Mouse (Mus musculus) lung, embryonic 16.5 days (tissue): ENCODE results near the gene Isy1. TPM values are rescaled to one million over a fixed set of nuclear protein-coding genes. Genes with fewer than 3 reads are reported as not detected.
A peak's percentile ranks its signal among the peaks of the same experiment; 100 is the strongest.

Experiments
- ATAC-seq: fragments of 200-750 bp; cut with Nextera tagmentation; 2 replicates; pipeline ENCODE4 v1.8.0; 2017; ENCODE audit warnings: low read depth, mild to moderate bottlenecking, moderate library complexity
- H3K27ac ChIP-seq: fragments of 300-500 bp; sonication (generic); 2 replicates; pipeline ENCODE4 v1.5.1; 2014; ENCODE audit warnings: mild to moderate bottlenecking, control low read depth, low read length
- H3K27me3 ChIP-seq: fragments of 300-500 bp; sonication (generic); 2 replicates; pipeline ENCODE4 v1.6.1; 2014; ENCODE audit warnings: low read depth, low read length, mixed read lengths; ENCODE audit not compliant: control insufficient read depth, insufficient read depth
- H3K36me3 ChIP-seq: fragments of 300-500 bp; sonication (generic); 2 replicates; pipeline ENCODE4 v1.6.1; 2014; ENCODE audit warnings: low read length; ENCODE audit not compliant: control insufficient read depth, insufficient read depth
- H3K4me1 ChIP-seq: fragments of 300-500 bp; sonication (generic); replicated peaks from 2 replicates; pipeline ENCODE4 v1.6.1; 2014; ENCODE audit warnings: low read length, mixed read lengths; ENCODE audit not compliant: control insufficient read depth, insufficient read depth
- H3K4me2 ChIP-seq: fragments of 300-500 bp; sonication (generic); 2 replicates; pipeline ENCODE4 v1.6.1; 2014; ENCODE audit warnings: low read depth, low read length, control low read depth
- H3K4me3 ChIP-seq: fragments of 300-500 bp; sonication (generic); 2 replicates; pipeline ENCODE4 v1.5.1; 2014; ENCODE audit warnings: mild to moderate bottlenecking, low read length, control low read depth
- H3K9ac ChIP-seq: fragments of 300-500 bp; sonication (generic); 2 replicates; pipeline ENCODE4 v1.6.1; 2014; ENCODE audit warnings: low read length, control low read depth
- H3K9me3 ChIP-seq: fragments of 300-500 bp; sonication (generic); 2 replicates; pipeline ENCODE4 v1.6.1; 2016; ENCODE audit warnings: low read length; ENCODE audit not compliant: control insufficient read depth
- WGBS: fragments of 180-500 bp; shearing (Covaris S2); extraction: QIAGEN DNeasy Blood & Tissue Kit; methylation state at CpG from one replicate; pipeline ENCODE4 v1.1.7; 2014; 5-methylcytosine and 5-hydroxymethylcytosine counted together
- polyA plus RNA-seq: library from polyadenylated mRNA; unstranded; fragments of >200 nt; fragmentation: Nextera tagmentation; extraction: Ambion mirVana; gene quantifications from 2 replicates; pipeline ENCODE4 v1.2.1, GENCODE M21; 2015

Isy1 gene
- polyA plus RNA-seq, 1 experiment from 2014 or later = 47.6 TPM

- Histone ChIP-seq H3K27ac (no peak overlapping the region), H3K4me3 (no peak overlapping the region), H3K9me3 (peaks cover 3% of the 10 kb centered on the region; the same call in 1 of the 2 replicates), H3K36me3 (no peaks in the 10 kb centered on the region), H3K4me1 (no peaks in the 10 kb centered on the region), H3K4me2 (no peak overlapping the region), H3K9ac (no peak overlapping the region), H3K27me3 (no peaks in the 10 kb centered on the region; the same call in 1 of the 2 replicates)
- no peak for ATAC-seq
- 67% methylated on average over 1 of the region's 1 CpGs for WGBS
Observed at GRCm38 (mm10) chr6:87875083-87875482, 36.5 kb upstream of the Isy1 start.

DNA sequence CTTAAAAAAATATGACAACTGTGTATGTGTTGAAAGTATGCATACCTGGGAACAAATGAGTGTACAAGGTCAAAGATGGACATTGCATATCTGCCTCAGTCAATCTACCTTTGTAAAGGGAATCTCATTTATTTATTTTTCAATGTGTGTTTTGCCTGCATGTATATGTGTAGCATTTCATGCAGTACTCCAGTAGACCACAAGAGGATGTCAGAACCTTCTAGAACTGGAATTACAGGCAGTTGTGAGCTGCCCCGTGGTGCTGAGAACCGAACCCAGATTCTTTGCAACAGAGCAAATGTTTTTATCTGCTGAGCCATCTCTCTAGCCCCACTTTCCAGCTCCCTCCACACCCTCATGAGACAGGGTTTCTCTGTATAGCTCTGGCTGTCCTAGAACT lies 35.4 kb upstream of the Isy1 start:
- peaks cover 3% of the 10 kb centered on the region; the same call in 1 of the 2 replicates for H3K9me3 ChIP-seq
- no peak overlapping the region for H3K27ac ChIP-seq
- H3K4me2 ChIP-seq = no peak overlapping the region
- WGBS = 84% methylated on average over 2 of the region's 2 CpGs
- no peak overlapping the region for H3K9ac ChIP-seq
- H3K36me3 ChIP-seq = no peaks in the 10 kb centered on the region
- no peak overlapping the region for H3K4me3 ChIP-seq
- H3K27me3 ChIP-seq = no peaks in the 10 kb centered on the region; the same call in 1 of the 2 replicates
- no peaks in the 10 kb centered on the region for H3K4me1 ChIP-seq
- no peak for ATAC-seq

DNA sequence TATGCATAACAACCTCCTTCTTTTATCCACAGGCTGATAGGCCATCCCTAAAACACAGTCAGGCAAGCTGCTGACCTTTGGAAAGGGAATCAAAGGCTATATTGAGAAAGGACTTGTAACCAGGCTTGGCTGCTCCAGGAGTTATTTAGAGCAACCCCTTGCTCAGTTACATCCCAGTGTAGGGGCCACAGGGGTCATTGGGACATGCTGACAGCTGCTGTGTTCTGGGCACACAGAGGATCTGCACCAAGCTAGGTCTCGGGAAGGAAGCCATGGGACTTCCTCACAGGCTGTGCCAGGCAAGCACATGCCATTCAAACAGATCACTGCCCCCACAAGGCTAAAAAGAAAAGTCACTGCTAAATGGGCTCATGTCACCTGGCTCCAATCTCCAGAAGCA lies 34.5 kb upstream of the Isy1 start:
- H3K27me3 ChIP-seq = no peaks in the 10 kb centered on the region
- H3K4me1 ChIP-seq = peaks cover 3% of the 10 kb centered on the region; the same call in 1 of the 2 replicates
- H3K4me3 ChIP-seq = no peak overlapping the region
- no peak overlapping the region for H3K4me2 ChIP-seq
- no peak for ATAC-seq
- H3K27ac ChIP-seq = no peak overlapping the region
- 41% methylated on average over 1 of the region's 1 CpGs for WGBS
- H3K9me3 ChIP-seq = peaks cover 3% of the 10 kb centered on the region; the same call in 1 of the 2 replicates
- H3K9ac ChIP-seq = no peak overlapping the region
- no peaks in the 10 kb centered on the region for H3K36me3 ChIP-seq

DNA sequence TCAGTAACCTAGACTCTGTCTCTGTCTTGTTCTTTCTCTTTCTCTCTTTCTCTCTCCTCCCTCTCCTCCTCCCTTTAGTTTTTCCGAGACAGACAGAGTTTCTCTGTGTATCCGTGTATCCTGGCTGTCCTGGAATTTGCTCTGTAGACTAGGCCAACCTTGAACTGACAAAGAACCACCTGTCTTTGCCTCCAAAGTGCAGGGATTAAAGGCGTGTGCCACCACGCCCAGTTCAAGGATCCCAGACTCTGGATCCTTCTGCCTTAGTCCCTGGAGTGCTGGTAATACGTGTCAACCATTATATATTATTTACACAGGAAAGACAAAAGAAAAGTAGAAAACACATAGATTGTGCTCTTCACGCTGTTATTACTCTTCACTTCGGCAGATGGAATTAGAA lies 32.6 kb upstream of the Isy1 start:
- H3K27ac ChIP-seq = no peak overlapping the region
- peaks cover 3% of the 10 kb centered on the region; the same call in 1 of the 2 replicates for H3K9me3 ChIP-seq
- H3K4me3 ChIP-seq = no peak overlapping the region
- ATAC-seq = no peak
- peaks cover 3% of the 10 kb centered on the region; the same call in 1 of the 2 replicates for H3K4me1 ChIP-seq
- no peak overlapping the region for H3K9ac ChIP-seq
- no peaks in the 10 kb centered on the region for H3K27me3 ChIP-seq
- H3K4me2 ChIP-seq = no peak overlapping the region
- H3K36me3 ChIP-seq = no peaks in the 10 kb centered on the region
- 73% methylated on average over 7 of the region's 7 CpGs for WGBS

DNA sequence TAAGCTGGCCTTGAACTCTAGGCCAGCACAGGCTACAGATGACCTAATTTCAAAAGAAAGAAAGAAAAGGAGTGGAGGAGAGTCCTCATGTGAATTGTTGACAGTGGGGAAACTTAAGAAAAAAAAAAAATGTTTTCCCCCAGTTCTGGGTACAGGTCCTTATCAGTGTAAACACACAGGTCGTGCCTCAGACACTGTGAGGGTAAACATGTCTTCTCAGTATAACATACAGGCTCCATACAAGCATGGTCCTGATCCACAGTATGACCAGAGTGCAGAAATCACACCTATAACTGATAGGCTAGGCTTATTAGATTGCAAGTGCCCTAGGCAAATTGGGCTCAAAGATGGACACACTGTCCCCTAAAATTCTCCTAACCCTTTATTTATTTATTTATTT lies 31.8 kb upstream of the Isy1 start:
- peaks cover 3% of the 10 kb centered on the region; the same call in 1 of the 2 replicates for H3K4me1 ChIP-seq
- H3K4me3 ChIP-seq = no peak overlapping the region
- H3K36me3 ChIP-seq = no peaks in the 10 kb centered on the region
- peaks cover 3% of the 10 kb centered on the region; the same call in 1 of the 2 replicates for H3K9me3 ChIP-seq
- H3K27me3 ChIP-seq = no peaks in the 10 kb centered on the region
- no peak overlapping the region for H3K27ac ChIP-seq
- ATAC-seq = no peak
- no peak overlapping the region for H3K9ac ChIP-seq
- 25% methylated on average over 1 of the region's 1 CpGs for WGBS
- H3K4me2 ChIP-seq = no peak overlapping the region

DNA sequence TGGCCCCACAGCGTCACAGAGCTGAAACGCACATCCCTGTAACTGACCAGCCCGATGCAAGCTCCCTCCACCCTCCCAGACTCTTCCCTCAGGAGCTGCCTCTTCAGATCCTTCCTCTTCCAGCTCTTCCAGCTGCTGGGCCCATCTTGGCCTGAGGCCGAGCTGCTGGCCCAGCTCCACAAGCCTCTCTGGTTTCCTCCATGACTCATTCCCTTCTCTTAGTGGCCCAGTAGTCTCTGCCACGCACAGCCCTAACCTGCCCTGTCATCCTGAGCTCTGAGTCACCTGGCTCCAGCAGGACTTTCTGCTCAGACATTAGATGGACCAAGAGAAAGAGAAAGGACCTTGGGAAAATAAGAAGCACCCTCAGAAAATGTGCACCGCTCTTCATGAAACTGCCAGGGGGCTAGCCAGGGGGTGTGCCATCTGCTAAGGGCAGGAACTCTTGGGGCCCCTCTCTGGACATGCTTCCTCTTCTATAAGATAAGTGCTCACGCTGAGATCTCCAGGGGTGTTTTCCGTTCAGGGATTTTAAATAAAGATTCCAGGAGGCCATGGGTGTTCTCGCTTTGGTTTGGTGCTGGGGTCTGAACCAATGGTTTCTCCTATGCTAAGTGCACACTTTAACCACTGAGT lies 30.4 kb upstream of the Isy1 start:
- H3K4me2 ChIP-seq = no peak overlapping the region
- H3K4me3 ChIP-seq = no peak overlapping the region
- no peaks in the 10 kb centered on the region for H3K36me3 ChIP-seq
- no peaks in the 10 kb centered on the region for H3K27me3 ChIP-seq
- H3K4me1 ChIP-seq = peaks cover 3% of the 10 kb centered on the region; the same call in 1 of the 2 replicates
- ATAC-seq = peak; percentile 92
- WGBS = 51% methylated on average over 9 of the region's 9 CpGs
- H3K9me3 ChIP-seq = peaks cover under 1% of the 10 kb centered on the region; the same call in 1 of the 2 replicates
- H3K9ac ChIP-seq = no peak overlapping the region
- H3K27ac ChIP-seq = no peak overlapping the region

- Histone ChIP-seq H3K27ac (no peak overlapping the region), H3K4me1 (peaks cover 3% of the 10 kb centered on the region; the same call in 1 of the 2 replicates), H3K36me3 (no peaks in the 10 kb centered on the region), H3K9me3 (no peaks in the 10 kb centered on the region), H3K27me3 (no peaks in the 10 kb centered on the region), H3K9ac (no peak overlapping the region), H3K4me2 (no peak overlapping the region), H3K4me3 (no peak overlapping the region)
- 56% methylated on average over 2 of the region's 2 CpGs for WGBS
- ATAC-seq = no peak
Observed at GRCm38 (mm10) chr6:87867256-87867655, 28.7 kb upstream of the Isy1 start.

- H3K27ac ChIP-seq = no peak overlapping the region
- WGBS = 80% methylated on average over 6 of the region's 6 CpGs
- H3K4me1 ChIP-seq = peaks cover 3% of the 10 kb centered on the region; the same call in 1 of the 2 replicates
- H3K4me2 ChIP-seq = no peak overlapping the region
- ATAC-seq = no peak
- no peaks in the 10 kb centered on the region for H3K27me3 ChIP-seq
- H3K9me3 ChIP-seq = no peaks in the 10 kb centered on the region
- H3K9ac ChIP-seq = no peak overlapping the region
- H3K4me3 ChIP-seq = no peak overlapping the region
- H3K36me3 ChIP-seq = no peaks in the 10 kb centered on the region
Observed at GRCm38 (mm10) chr6:87866211-87866610, 27.6 kb upstream of the Isy1 start.

- ATAC-seq = no peak
- H3K4me1 ChIP-seq = no peaks in the 10 kb centered on the region
- no peaks in the 10 kb centered on the region for H3K9me3 ChIP-seq
- H3K36me3 ChIP-seq = no peaks in the 10 kb centered on the region
- WGBS = 39% methylated on average over 1 of the region's 1 CpGs
- no peaks in the 10 kb centered on the region for H3K27me3 ChIP-seq
- H3K4me3 ChIP-seq = no peak overlapping the region
- no peak overlapping the region for H3K9ac ChIP-seq
- H3K4me2 ChIP-seq = no peak overlapping the region
- H3K27ac ChIP-seq = no peak overlapping the region
Observed at GRCm38 (mm10) chr6:87857071-87857470, 18.5 kb upstream of the Isy1 start.
